Mouse (Mus musculus) lung, embryonic 14.5 days (tissue): Measurements from ENCODE around the gene Fancl. TPM values are rescaled to one million over a fixed set of nuclear protein-coding genes. Genes with fewer than 3 reads are reported as not detected.

Experiments used
- ATAC-seq: fragments of 200-750 bp; cut with Nextera tagmentation; 2 replicates; pipeline ENCODE4 v1.8.0; 2017; ENCODE audit warnings: mild to moderate bottlenecking, moderate TSS enrichment, moderate library complexity; ENCODE audit not compliant: insufficient read depth
- DNase-seq: peaks from one replicate; pipeline ENCODE4 v3.0.0-alpha.2; 2015
- H3K27ac ChIP-seq: fragments of 300-500 bp; sonication (generic); 2 replicates; pipeline ENCODE4 v1.5.1; 2014; ENCODE audit warnings: low read depth, mild to moderate bottlenecking, moderate library complexity
- H3K27me3 ChIP-seq: fragments of 300-500 bp; sonication (generic); 2 replicates; pipeline ENCODE4 v1.6.1; 2014; ENCODE audit warnings: low read length, control low read depth; ENCODE audit not compliant: insufficient read depth
- H3K36me3 ChIP-seq: fragments of 300-500 bp; sonication (generic); 2 replicates; pipeline ENCODE4 v1.6.1; 2014; ENCODE audit warnings: control low read depth; ENCODE audit not compliant: insufficient read depth
- H3K4me1 ChIP-seq: fragments of 300-500 bp; sonication (generic); 2 replicates; pipeline ENCODE4 v1.6.1; 2014; ENCODE audit warnings: antibody characterized with exemption, control low read depth; ENCODE audit not compliant: insufficient read depth
- H3K4me2 ChIP-seq: fragments of 300-500 bp; sonication (generic); 2 replicates; pipeline ENCODE4 v1.6.1; 2014; ENCODE audit warnings: mild to moderate bottlenecking
- H3K4me3 ChIP-seq: fragments of 300-500 bp; sonication (generic); 2 replicates; pipeline ENCODE4 v1.5.1; 2014; ENCODE audit warnings: low read depth, low read length
- H3K9ac ChIP-seq: fragments of 300-500 bp; sonication (generic); 2 replicates; pipeline ENCODE4 v1.6.1; 2014
- H3K9me3 ChIP-seq: fragments of 300-500 bp; sonication (generic); 2 replicates; pipeline ENCODE4 v1.6.1; 2016; ENCODE audit warnings: low read depth, low read length, control low read depth
- CTCF ChIP-seq: IDR thresholded peaks from 2 replicates; pipeline ENCODE4 v1.5.1; 2016; ENCODE audit warnings: antibody characterized with exemption, low read depth
- WGBS: fragments of 180-500 bp; shearing (Covaris S2); extraction: QIAGEN DNeasy Blood & Tissue Kit; methylation state at CpG from one replicate; pipeline ENCODE4 v1.1.7; 2014; 5-methylcytosine and 5-hydroxymethylcytosine counted together
- polyA plus RNA-seq: library from polyadenylated mRNA; unstranded; fragments of >200 nt; fragmentation: Nextera tagmentation; extraction: Ambion mirVana; gene quantifications from 2 replicates; pipeline ENCODE4 v1.2.1, GENCODE M21; 2014

Fancl gene
- polyA plus RNA-seq, 1 experiment from 2014 or later, result 31.1 TPM

- Histone ChIP-seq H3K9ac (no peak overlapping the region), H3K4me1 (no peaks in the 10 kb centered on the region), H3K27ac (no peak overlapping the region), H3K27me3 (no peaks in the 10 kb centered on the region), H3K4me2 (no peak overlapping the region), H3K9me3 (no peaks in the 10 kb centered on the region), H3K4me3 (no peak overlapping the region), H3K36me3 (no peaks in the 10 kb centered on the region)
- DNase-seq (no peak), ATAC-seq (no peak)
- no peak for TF ChIP-seq CTCF
- WGBS, result 85% methylated on average over 3 of the region's 3 CpGs
Measured at GRCm38 (mm10) chr11:26449789-26450188, 63.9 kb downstream of the Fancl start.

GRCm38 (mm10) chr11:26450636-26451035, 64.7 kb downstream of the Fancl start:
- DNase-seq (no peak), ATAC-seq (no peak)
- Histone ChIP-seq H3K36me3 (no peaks in the 10 kb centered on the region), H3K27ac (no peak overlapping the region), H3K9me3 (no peaks in the 10 kb centered on the region), H3K4me1 (no peaks in the 10 kb centered on the region), H3K4me3 (no peak overlapping the region), H3K27me3 (no peaks in the 10 kb centered on the region), H3K9ac (no peak overlapping the region), H3K4me2 (no peak overlapping the region)
- no peak for TF ChIP-seq CTCF
- 91% methylated on average over 1 of the region's 1 CpGs for WGBS

- H3K4me1 ChIP-seq, result no peaks in the 10 kb centered on the region
- no peak for TF ChIP-seq CTCF
- H3K27ac ChIP-seq, result no peak overlapping the region
- no peak overlapping the region for H3K4me3 ChIP-seq
- ATAC-seq, result no peak
- 83% methylated on average over 2 of the region's 2 CpGs for WGBS
- no peaks in the 10 kb centered on the region for H3K27me3 ChIP-seq
- H3K9me3 ChIP-seq, result no peaks in the 10 kb centered on the region
- no peaks in the 10 kb centered on the region for H3K36me3 ChIP-seq
- H3K4me2 ChIP-seq, result no peak overlapping the region
- no peak overlapping the region for H3K9ac ChIP-seq
- no peak for DNase-seq
Measured at GRCm38 (mm10) chr11:26451228-26451627, 65.3 kb downstream of the Fancl start.

- ATAC-seq (no peak), DNase-seq (no peak)
- H3K27ac ChIP-seq, result no peak overlapping the region
- no peak overlapping the region for H3K9ac ChIP-seq
- H3K9me3 ChIP-seq, result no peaks in the 10 kb centered on the region
- H3K36me3 ChIP-seq, result no peaks in the 10 kb centered on the region
- H3K27me3 ChIP-seq, result no peaks in the 10 kb centered on the region
- H3K4me1 ChIP-seq, result no peaks in the 10 kb centered on the region
- 84% methylated on average over 4 of the region's 4 CpGs for WGBS
- TF ChIP-seq CTCF, result no peak
- no peak overlapping the region for H3K4me2 ChIP-seq
- H3K4me3 ChIP-seq, result no peak overlapping the region
Measured at GRCm38 (mm10) chr11:26452693-26453092, 66.8 kb downstream of the Fancl start.

GRCm38 (mm10) chr11:26454081-26454480, 68.1 kb downstream of the Fancl start:
- TF ChIP-seq CTCF, result no peak
- Histone ChIP-seq H3K27me3 (no peaks in the 10 kb centered on the region), H3K9ac (no peak overlapping the region), H3K4me1 (no peaks in the 10 kb centered on the region), H3K36me3 (no peaks in the 10 kb centered on the region), H3K27ac (no peak overlapping the region), H3K4me2 (no peak overlapping the region), H3K9me3 (no peaks in the 10 kb centered on the region), H3K4me3 (no peak overlapping the region)
- WGBS, result 83% methylated on average over 4 of the region's 4 CpGs
- no peak for DNase-seq
- no peak for ATAC-seq

GRCm38 (mm10) chr11:26477037-26477739, 91.3 kb downstream of the Fancl start:
- Histone ChIP-seq H3K36me3 (peaks cover 16% of the 10 kb centered on the region; the same call in 1 of the 2 replicates), H3K27ac (no peak overlapping the region), H3K4me3 (no peak overlapping the region), H3K4me1 (no peaks in the 10 kb centered on the region), H3K9me3 (no peaks in the 10 kb centered on the region), H3K27me3 (no peaks in the 10 kb centered on the region), H3K9ac (no peak overlapping the region), H3K4me2 (no peak overlapping the region)
- TF ChIP-seq CTCF, result no peak
- DNase-seq, result peak; percentile 18
- 65% methylated on average over 6 of the region's 6 CpGs for WGBS
- ATAC-seq, result peak; percentile 52; the same call in 1 of the 2 replicates

- no peak overlapping the region for H3K9ac ChIP-seq
- no peak overlapping the region for H3K4me3 ChIP-seq
- no peaks in the 10 kb centered on the region for H3K4me1 ChIP-seq
- no peaks in the 10 kb centered on the region for H3K9me3 ChIP-seq
- ATAC-seq (no peak), DNase-seq (no peak)
- H3K27ac ChIP-seq, result no peak overlapping the region
- H3K4me2 ChIP-seq, result no peak overlapping the region
- no peak for TF ChIP-seq CTCF
- no peaks in the 10 kb centered on the region for H3K36me3 ChIP-seq
- H3K27me3 ChIP-seq, result no peaks in the 10 kb centered on the region
- 83% methylated on average over 3 of the region's 3 CpGs for WGBS
Measured at GRCm38 (mm10) chr11:26481691-26482242, 95.8 kb downstream of the Fancl start.
